Mouse (Mus musculus) naive thymus-derived CD4-positive, alpha-beta T cell, adult 2 months (primary cell): ENCODE results near the gene Prkce.

Experiments
- DNase-seq: peaks from one replicate; pipeline ENCODE4 v3.0.0-alpha.2; 2011; ENCODE audit warnings: low read depth

Prkce gene

DNA sequence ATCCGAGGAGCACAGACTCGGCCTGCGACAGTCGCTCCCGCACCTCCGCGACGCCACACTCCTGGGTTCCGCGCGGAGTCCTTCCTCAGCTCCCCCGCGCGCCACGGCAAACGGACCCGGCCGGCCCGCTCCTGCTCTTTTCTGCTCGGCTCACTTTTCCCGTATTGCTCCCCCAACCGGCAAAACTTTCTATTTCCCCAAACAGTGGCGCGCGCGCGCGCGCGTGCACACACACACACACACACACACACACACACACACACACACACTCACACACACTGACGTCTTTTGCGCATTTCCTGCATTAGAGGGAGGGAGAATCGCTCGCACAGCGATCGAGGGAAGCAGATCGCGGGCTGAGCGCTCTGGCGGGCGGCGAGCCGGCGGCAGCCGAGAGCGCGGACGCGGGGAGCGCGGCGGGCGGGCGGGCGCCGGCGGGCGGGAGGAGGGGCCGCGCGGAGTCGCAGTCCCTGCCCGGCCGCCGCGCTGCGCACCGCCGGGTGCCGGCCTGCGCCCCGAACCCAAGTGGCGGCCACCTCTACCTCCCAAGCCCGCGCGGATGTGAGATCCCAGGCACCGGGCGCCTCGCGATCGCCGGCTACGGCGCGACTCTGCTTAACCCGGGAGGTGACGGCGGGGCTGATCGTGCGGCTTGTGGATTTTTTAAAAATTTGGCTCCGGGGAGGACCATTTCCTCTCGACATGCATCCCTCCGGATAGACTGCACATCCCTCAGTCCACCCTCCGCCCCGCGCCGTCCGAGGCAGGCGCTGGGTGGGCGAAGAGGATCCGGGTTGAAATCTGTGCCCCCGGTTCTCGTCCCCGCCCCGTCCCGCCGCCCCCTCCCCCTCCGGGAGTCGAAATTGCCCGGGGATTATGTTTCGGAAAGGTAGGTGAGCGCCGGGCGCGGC, at the start of gene Prkce:
Gene Prkce, plus strand, starts transcription at position 466 of the 911 bp plus-strand sequence.
- DNase-seq = peak; percentile 92

DNA sequence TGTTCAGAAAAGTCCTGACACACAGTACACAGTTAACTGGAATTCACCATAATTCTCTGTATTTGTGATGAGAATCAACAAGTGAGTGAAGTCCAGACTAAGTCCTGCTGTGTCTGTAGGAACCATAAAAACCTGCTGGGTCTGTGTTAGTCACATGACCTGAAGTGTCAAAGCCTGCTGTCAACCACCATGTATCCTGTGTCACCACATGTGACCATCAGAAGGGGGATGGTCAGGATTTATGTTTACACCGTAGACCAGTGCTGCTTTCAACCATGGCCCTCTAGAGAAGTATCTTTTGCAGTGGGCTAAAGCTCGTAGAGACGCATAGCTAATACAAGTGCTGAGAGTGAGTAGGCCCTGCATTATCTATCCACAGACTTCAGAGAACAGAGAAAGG, 44.4 kb upstream of the Prkce start:
- no peak for DNase-seq

- DNase-seq = no peak
These were observed 41.7 kb upstream of the Prkce start for GRCm38 (mm10) chr17:86125908-86126307.

DNA sequence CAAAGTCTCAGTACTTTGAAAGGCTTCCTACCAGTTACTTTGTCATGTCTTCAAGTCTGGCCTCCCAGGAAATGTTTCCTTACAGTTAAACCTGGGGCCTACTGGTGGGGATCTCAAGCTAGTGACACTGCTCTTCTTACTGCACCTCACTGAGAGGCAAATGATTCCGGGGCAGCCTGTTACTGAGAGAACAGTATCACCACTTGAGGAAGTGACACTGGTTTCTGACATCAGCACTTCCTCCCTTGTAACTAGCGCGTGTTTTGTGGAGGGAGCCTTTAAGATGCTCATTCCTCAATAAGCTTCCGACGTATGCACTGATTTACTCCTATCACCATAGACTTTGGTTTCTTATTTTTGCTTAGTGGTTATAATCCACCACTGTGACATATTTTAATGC, 39.4 kb upstream of the Prkce start:
- DNase-seq = no peak

GRCm38 (mm10) chr17:86132534-86132933, 35.1 kb upstream of the Prkce start:
- DNase-seq = no peak

- DNase-seq = no peak
These were observed 33.1 kb upstream of the Prkce start for GRCm38 (mm10) chr17:86134461-86134860.

DNA sequence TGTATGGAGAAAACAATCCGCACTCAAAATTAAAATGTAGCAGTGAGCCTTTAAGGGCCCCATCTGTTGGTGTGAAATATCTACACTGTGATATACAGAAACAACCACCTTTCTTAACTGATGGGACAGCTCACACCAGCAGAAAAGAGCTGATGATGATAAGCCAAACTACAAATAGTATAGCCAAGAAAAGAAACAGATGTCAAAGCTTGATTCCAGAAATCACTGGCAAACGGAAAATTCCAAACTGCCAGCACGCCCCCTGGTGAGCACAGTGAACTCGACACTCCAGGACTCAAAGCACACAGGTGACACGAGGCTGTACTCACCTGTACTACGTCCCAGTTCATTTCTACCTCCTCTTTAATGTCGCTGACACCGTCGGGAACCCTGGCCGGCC, 31.8 kb upstream of the Prkce start:
- no peak for DNase-seq

DNA sequence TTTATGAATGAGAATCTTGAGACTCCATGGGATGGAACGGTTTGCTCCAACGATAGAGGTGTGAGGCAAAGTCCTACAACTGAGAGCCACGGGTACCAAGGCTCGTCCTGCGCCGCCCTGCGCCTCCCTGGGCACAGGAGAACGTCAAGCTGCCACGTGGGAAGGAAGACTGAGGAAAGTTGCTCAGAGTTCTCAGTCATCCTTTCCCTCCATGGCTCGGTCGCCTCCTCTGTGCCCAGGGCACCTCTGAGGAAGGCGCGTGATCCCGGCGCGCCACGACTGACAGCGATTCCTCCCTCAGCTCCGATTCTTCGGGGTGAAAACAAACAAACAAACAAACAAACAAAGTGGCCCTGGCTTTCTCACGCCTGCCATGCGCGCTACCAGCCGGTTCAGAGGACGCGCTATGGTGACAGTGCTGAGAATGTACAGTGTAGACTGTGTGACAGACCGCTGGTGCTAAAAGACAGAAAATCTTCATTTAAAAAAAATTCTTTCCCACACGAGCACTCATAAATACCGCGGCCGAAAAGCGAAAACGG, 23.0 kb upstream of the Prkce start:
- DNase-seq = no peak

DNA sequence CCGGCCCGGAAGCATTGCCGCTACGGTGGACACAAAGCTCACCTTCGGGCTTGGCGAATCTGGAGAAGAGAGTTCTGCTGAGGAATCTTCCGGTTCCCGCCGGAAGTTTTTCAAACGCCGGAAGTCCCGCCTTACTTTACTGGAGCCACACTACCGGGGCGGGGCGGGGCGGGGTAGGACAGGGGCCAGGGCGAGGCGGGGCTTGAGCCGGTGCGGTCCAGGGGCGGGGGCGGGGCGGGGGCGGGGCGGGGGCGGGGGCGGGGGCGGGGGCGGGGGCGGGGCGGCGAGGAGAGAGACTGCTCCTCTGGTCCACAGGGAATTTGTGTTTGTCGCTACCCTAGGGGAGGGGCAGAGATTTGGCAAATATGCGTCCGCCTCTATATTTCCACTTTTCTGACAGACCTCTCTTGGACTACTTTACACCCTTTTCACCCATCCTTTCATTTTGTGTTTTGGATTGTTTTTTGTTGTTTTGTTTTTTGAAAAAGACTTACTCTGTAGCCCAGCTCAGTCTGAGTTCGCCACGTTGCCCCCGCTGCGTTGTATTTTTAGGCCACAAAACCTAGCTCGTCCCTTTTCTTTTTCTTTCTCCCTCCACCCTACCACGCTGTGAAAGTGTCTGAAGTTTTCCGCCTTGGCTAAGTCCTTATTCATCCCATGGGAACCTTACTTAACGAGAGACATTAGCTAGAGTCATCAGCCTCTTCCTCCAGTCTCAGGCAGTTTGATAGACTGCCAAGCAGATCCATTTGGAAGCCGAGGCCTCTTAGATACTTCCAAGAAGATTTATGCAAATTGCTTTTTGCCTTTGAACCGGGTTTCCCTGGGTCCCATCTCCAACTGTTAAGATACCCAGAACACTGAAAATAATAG, 22.3 kb upstream of the Prkce start, which contains the start of gene Srbd1:
Gene Srbd1, minus strand, starts transcription at position 97 of the 873 bp plus-strand sequence.
- DNase-seq = peak; percentile 91

GRCm38 (mm10) chr17:86149726-86150125, 17.9 kb upstream of the Prkce start:
- no peak for DNase-seq

- peak; percentile 62 for DNase-seq
These were observed 16.7 kb upstream of the Prkce start for GRCm38 (mm10) chr17:86150867-86151348.

DNA sequence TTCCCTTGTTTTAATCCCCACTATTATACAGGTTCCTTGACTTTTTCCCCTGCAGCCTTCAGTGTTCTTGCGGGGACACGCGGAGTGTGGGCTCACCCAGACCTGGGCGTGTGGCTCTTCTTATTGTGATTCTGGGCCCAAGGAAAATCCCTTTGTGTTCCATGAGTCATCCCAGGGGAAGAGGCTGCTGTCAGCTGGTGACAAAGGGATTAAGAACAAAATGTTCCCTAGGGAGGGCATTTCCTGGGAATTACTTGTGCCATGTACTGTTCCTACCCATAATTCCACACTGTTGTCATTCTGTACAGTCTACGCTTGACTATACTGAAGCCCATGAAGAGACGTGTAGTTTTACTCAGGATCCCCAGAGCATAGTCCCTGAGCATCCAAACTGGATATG, 10.6 kb upstream of the Prkce start:
- DNase-seq = no peak

DNA sequence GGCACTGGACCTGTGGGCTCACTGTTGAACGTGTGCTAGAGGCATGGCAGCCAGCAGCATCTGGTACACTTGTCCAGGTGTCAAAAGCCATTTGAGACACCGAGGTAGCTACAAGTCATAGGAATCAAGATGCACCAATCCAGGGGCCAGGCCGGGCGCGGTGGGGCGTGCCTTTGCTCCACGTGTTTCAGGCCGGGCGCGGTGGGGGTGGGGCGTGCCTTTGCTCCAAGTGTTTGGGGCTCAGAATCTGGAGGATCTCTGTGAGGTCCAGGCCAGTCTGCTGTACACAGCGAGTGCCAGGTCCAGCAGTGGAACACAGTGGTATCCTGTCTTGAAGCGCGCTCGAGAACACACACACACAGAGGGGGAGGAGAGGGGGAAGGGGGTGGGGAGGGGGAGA, 4.9 kb upstream of the Prkce start:
- no peak for DNase-seq

GRCm38 (mm10) chr17:86164416-86164815, 3.2 kb upstream of the Prkce start:
- DNase-seq = no peak

GRCm38 (mm10) chr17:86166051-86166566, 1.5 kb upstream of the Prkce start:
- peak; percentile 37 for DNase-seq

GRCm38 (mm10) chr17:86166567-86167319, 842 bp upstream of the Prkce start:
- no peak for DNase-seq

DNA sequence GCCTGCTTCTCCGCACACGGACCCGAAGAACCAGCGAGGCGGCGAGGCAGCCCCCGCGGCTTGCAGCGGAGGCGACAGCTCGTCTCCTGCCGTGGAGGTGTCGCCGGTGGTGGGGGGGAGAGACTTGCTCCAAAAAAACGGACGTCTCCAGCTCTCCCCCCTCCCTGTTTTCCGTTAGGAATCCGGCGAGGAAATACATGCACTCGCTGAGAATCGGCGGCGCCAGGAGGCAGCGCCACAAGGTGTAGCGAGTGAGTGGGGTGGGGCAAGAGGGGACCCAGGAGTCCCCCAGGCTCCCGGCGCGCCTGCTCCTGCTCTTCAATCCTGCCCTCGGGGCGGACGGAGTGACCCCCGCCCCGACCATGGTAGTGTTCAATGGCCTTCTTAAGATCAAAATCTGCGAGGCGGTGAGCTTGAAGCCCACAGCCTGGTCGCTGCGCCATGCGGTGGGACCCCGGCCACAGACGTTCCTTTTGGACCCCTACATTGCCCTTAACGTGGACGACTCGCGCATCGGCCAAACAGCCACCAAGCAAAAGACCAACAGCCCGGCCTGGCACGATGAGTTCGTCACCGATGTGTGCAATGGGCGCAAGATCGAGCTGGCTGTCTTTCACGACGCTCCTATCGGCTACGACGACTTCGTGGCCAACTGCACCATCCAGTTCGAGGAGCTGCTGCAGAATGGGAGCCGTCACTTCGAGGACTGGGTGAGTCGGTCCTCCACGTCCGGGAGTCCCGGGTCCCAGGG, 821 bp downstream of the Prkce start:
- DNase-seq = peak; percentile 58

DNA sequence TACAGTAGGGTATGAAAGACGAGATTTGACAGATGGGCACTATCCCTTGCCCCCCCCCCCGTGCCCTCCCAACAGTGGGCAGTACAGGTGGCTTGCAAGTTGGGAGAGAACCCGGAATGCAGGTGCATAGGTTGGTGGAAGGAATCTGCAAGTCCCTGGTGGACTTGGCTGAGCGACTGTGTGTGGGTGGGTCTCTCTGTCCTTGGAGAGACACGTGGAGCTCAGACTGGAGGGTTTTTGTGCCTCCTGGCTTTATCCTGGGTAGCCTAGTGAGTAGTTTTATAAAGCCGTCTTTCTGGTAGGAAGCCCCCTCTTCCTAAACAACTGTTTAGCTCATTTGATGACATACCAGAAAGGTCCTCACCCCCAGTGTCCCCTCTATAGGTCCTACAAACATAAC, 1.5 kb downstream of the Prkce start:
- no peak for DNase-seq

GRCm38 (mm10) chr17:86170164-86170958, 2.8 kb downstream of the Prkce start:
- no peak for DNase-seq

DNA sequence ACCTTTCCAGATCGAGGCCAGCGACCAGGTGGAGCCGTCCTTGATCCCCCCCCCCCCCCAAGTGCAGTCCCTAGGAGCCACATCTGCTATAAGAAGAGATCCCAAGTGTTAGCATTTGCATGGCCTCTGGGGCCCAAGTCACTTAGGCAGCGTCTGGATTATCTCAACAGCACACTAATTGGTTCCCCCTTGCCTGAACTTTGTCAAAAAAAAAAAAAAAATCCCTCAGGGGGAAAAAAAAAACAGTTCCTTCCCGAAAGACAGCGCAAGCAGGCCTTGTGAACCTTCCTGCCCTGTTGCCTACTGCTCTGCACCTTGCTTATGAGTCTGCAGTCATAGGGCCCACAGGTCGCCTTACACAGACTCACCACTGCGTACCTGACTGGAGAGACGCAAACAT, 7.9 kb downstream of the Prkce start:
- DNase-seq = no peak
